In genomic region chr2:14740359-14740758, GRCm38 (mm10) we compare ENCODE assay signal across 9 mouse cellular contexts.
DNase-seq lines count a peak whose midpoint lies in the region; ATAC-seq lines count a peak whose summit lies in the region.
"Had no signal": no experiment of that assay in that cellular context is flagged by ENCODE, and none has a peak within 500 bp of the region (broad histone marks: within the 10 kb centered on the region; RNA-seq: fewer than 3 reads in every experiment).

No protein-coding gene starts in this region.

- peak; percentile 14 for DNase-seq in heart, adult 11 months
- DNase-seq in brain, adult 2 months (ENCODE audit: low read depth, low spot score), result peak; percentile 72
- DNase-seq in forebrain, embryonic 14.5 days (ENCODE audit: low spot score), result peak; percentile 64
- no peak for DNase-seq in ovary, adult 18-20 months (ENCODE audit: low spot score)
- DNase-seq in ovary, postnatal 14 days (ENCODE audit: low spot score), result no peak
- DNase-seq: lung, postnatal 4 days had no signal

- H3K4me1 ChIP-seq in heart, embryonic 12.5 days (replicated peaks), result peaks cover 25% of the 10 kb centered on the region
- no peaks in the 10 kb centered on the region for H3K4me1 ChIP-seq in forebrain, embryonic 14.5 days (ENCODE audit: control insufficient read depth, insufficient read depth, low read length)
- peaks cover 29% of the 10 kb centered on the region for H3K4me1 ChIP-seq in midbrain, embryonic 13.5 days (replicated peaks)

- H3K4me3 ChIP-seq in heart, embryonic 12.5 days, result no peak overlapping the region
- no peak overlapping the region for H3K4me3 ChIP-seq in forebrain, embryonic 14.5 days (ENCODE audit: low read depth, low read length)
- peak overlapping the region; percentile 25 for H3K4me3 ChIP-seq in midbrain, embryonic 13.5 days (replicated peaks)

- ATAC-seq in heart, embryonic 12.5 days (ENCODE audit: insufficient number of reproducible peaks, low FRiP score), result no peak
- ATAC-seq in forebrain, embryonic 14.5 days, result peak; percentile 78
- peak; percentile 77 for ATAC-seq in midbrain, embryonic 13.5 days
- no peak for ATAC-seq in megakaryocyte progenitor cell, adult 5-6 weeks (replicated peaks; ENCODE audit: poor library complexity)

- H3K27ac ChIP-seq in heart, embryonic 12.5 days (ENCODE audit: poor library complexity, severe bottlenecking), result no peak overlapping the region
- no peak overlapping the region for H3K27ac ChIP-seq in forebrain, embryonic 14.5 days (ENCODE audit: low read depth, low read length)
- peak overlapping the region; percentile 64; the same call in 1 of the 2 replicates for H3K27ac ChIP-seq in midbrain, embryonic 13.5 days

- no peak overlapping the region for H3K9ac ChIP-seq in heart, embryonic 12.5 days
- no peak overlapping the region; the same call in 1 of the 2 replicates for H3K9ac ChIP-seq in forebrain, embryonic 14.5 days (ENCODE audit: low read length)
- peak overlapping the region; percentile 50 for H3K9ac ChIP-seq in midbrain, embryonic 13.5 days (replicated peaks)

- 70% methylated on average over 7 of the region's 7 CpGs for WGBS in heart, embryonic 12.5 days
- WGBS in forebrain, embryonic 14.5 days, result 23% methylated on average over 7 of the region's 7 CpGs
- WGBS in midbrain, embryonic 13.5 days, result 7% methylated on average over 7 of the region's 7 CpGs

- H3K9me3 ChIP-seq in heart, embryonic 12.5 days (replicated peaks), result no peaks in the 10 kb centered on the region
- H3K9me3 ChIP-seq in forebrain, embryonic 14.5 days (replicated peaks; ENCODE audit: control insufficient read depth, low read length), result no peaks in the 10 kb centered on the region
- H3K9me3 ChIP-seq in midbrain, embryonic 13.5 days, result no peaks in the 10 kb centered on the region

- H3K4me2 ChIP-seq in heart, embryonic 12.5 days, result no peak overlapping the region
- H3K4me2 ChIP-seq in forebrain, embryonic 14.5 days (ENCODE audit: low read length), result peak overlapping the region; percentile 25
- H3K4me2 ChIP-seq in midbrain, embryonic 13.5 days (replicated peaks), result peak overlapping the region; percentile 45

- H3K27me3 ChIP-seq in heart, embryonic 12.5 days (replicated peaks), result no peaks in the 10 kb centered on the region
- no peaks in the 10 kb centered on the region for H3K27me3 ChIP-seq in forebrain, embryonic 14.5 days (replicated peaks; ENCODE audit: control insufficient read depth, insufficient read depth, low read length)
- no peaks in the 10 kb centered on the region for H3K27me3 ChIP-seq in midbrain, embryonic 13.5 days

- no peaks in the 10 kb centered on the region for H3K36me3 ChIP-seq in heart, embryonic 12.5 days
- H3K36me3 ChIP-seq in forebrain, embryonic 14.5 days (ENCODE audit: control insufficient read depth, insufficient read depth, low read length), result no peaks in the 10 kb centered on the region
- no peaks in the 10 kb centered on the region for H3K36me3 ChIP-seq in midbrain, embryonic 13.5 days

Comparison
In these comparisons a context has a peak if more than half of its experiments do, and no peak if none do; other contexts are left out.
1. DNase-seq: peak in heart, adult 11 months (single experiment), brain, adult 2 months (single experiment) and forebrain, embryonic 14.5 days (single experiment); none in ovary, adult 18-20 months (single experiment) and ovary, postnatal 14 days (single experiment).
2. ATAC-seq: peak in forebrain, embryonic 14.5 days (single experiment) and midbrain, embryonic 13.5 days (single experiment); none in heart, embryonic 12.5 days (single experiment) and megakaryocyte progenitor cell, adult 5-6 weeks (single experiment).